34 mouse cellular contexts compared by ENCODE assay signal in genomic region chr4:125522931-125523330, GRCm38 (mm10). TPM values are rescaled to one million over a fixed set of nuclear protein-coding genes. Genes with fewer than 3 reads are reported as not detected.
"Had no signal": no experiment of that assay in that cellular context is flagged by ENCODE, and none has a peak within 500 bp of the region (broad histone marks: within the 10 kb centered on the region; RNA-seq: fewer than 3 reads in every experiment).

No protein-coding gene starts in this region.

- DNase-seq: heart, postnatal 10 days; heart, postnatal 14 days; heart, postnatal 36 days; heart, postnatal 4 days; kidney, adult 11 months; kidney, adult 18-20 months; kidney, adult 2 months; kidney, adult 8-10 months; kidney, adult 9 months; kidney, postnatal 10 days; kidney, postnatal 14 days; kidney, postnatal 25 days; kidney, postnatal 36 days; kidney, postnatal 4 days; layer of hippocampus, adult 9-11 months; layer of hippocampus, postnatal 36 days had no signal

- H3K4me3 ChIP-seq: heart, embryonic 12.5 days; heart, embryonic 13.5 days; heart, embryonic 15.5 days; hindbrain, embryonic 10.5 days; hindbrain, embryonic 12.5 days; hindbrain, embryonic 13.5 days; hindbrain, embryonic 15.5 days; intestine, embryonic 15.5 days; kidney, embryonic 15.5 days; layer of hippocampus, adult 2 months; left cerebral cortex, adult 2 months had no signal

- H3K4me1 ChIP-seq: heart, embryonic 12.5 days; heart, embryonic 13.5 days; heart, embryonic 15.5 days; hindbrain, embryonic 10.5 days; hindbrain, embryonic 15.5 days; intestine, embryonic 15.5 days; kidney, embryonic 15.5 days had no signal

- H3K4me2 ChIP-seq: heart, embryonic 12.5 days; heart, embryonic 13.5 days; heart, embryonic 15.5 days; hindbrain, embryonic 12.5 days; hindbrain, embryonic 13.5 days; hindbrain, embryonic 14.5 days; hindbrain, embryonic 15.5 days; intestine, embryonic 15.5 days; kidney, embryonic 15.5 days had no signal

- ATAC-seq: hindbrain, embryonic 16.5 days; hindbrain, postnatal 0 days; inflammation-experienced regulatory T-cells, adult 6 months; intestine, embryonic 15.5 days; intestine, embryonic 16.5 days; intestine, postnatal 0 days had no signal

- H3K36me3 ChIP-seq: heart, embryonic 12.5 days; heart, embryonic 13.5 days; heart, embryonic 15.5 days; hindbrain, embryonic 12.5 days; hindbrain, embryonic 15.5 days; intestine, embryonic 15.5 days; kidney, embryonic 15.5 days had no signal

- H3K9me3 ChIP-seq: heart, embryonic 12.5 days; heart, embryonic 13.5 days; heart, embryonic 15.5 days; hindbrain, embryonic 10.5 days; hindbrain, embryonic 12.5 days; hindbrain, embryonic 13.5 days; hindbrain, embryonic 15.5 days; intestine, embryonic 15.5 days; kidney, embryonic 15.5 days had no signal

- H3K9ac ChIP-seq: heart, embryonic 12.5 days; heart, embryonic 13.5 days; heart, embryonic 15.5 days; hindbrain, embryonic 12.5 days; hindbrain, embryonic 13.5 days; hindbrain, embryonic 14.5 days; hindbrain, embryonic 15.5 days; intestine, embryonic 15.5 days; kidney, embryonic 15.5 days had no signal

- H3K27ac ChIP-seq: heart, embryonic 13.5 days; heart, embryonic 15.5 days; hindbrain, embryonic 10.5 days; hindbrain, embryonic 12.5 days; hindbrain, embryonic 13.5 days; hindbrain, embryonic 14.5 days; hindbrain, embryonic 15.5 days; hindbrain, postnatal 0 days; intestine, embryonic 15.5 days; kidney, embryonic 15.5 days; kidney, postnatal 0 days; layer of hippocampus, adult 2 months; left cerebral cortex, adult 2 months had no signal

- H3K27me3 ChIP-seq: heart, embryonic 15.5 days; hindbrain, embryonic 12.5 days; hindbrain, embryonic 15.5 days; intestine, embryonic 15.5 days had no signal

RNA-seq across cellular contexts. Expression of gene Grik3, which starts 32.4 kb away (rescaled TPM):
- polyA plus RNA-seq: inflammation-experienced regulatory T-cells, adult 6 months had no signal
